Mouse (Mus musculus): ENCODE measurements around the gene 4931409K22Rik.

DNA sequence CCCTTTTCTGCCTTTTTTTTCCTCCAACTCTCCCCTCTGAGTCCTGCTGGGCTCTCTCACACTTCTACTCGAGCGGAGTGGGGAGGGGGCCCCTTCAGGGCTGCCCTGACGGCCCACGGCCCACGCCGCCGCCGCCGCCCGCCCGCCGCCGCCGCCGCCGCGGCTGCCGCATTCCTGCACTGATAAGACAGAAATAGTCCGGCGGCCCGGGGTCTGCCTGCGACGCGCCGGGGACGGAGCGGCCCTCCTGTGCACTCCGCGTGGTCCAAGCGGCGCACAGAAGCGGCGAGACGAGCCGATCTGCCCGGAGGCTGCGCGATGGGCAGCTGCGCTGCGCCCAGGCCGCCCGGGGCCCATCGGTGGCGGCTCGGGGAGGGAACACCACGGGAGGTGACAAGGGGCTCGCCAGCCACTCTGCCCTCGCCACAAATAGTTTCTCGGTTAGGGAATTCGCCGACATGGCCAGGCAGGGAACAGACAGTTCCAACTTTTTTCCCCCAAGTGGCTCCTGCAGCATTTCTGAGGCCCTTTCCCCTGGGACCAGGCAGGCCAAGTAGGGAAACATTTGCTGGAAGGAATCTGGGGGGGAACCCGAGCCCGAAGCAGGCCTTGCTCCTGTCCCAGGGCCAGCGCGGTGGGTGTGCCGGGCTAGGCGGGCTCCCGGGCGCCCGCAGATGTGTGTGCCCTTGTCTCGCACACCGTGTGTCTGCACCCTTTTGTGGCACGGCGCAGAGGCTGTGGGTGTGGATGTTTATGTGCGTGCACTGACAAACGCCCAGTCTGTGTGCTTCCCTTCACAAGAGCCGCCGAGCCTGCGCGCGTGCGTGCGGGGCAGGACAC lies 45.5 kb upstream of the 4931409K22Rik start:
- TF ChIP-seq CTCF (conservative IDR thresholded peaks at IDR 0.05; ENCODE audit: insufficient read depth, insufficient read length, low read depth, low read length) = no peak
- TF ChIP-seq POLR2A (IDR thresholded peaks at IDR 0.05; ENCODE audit: low read depth, low read length) = peak; percentile 11
